In the genomic region with DNA sequence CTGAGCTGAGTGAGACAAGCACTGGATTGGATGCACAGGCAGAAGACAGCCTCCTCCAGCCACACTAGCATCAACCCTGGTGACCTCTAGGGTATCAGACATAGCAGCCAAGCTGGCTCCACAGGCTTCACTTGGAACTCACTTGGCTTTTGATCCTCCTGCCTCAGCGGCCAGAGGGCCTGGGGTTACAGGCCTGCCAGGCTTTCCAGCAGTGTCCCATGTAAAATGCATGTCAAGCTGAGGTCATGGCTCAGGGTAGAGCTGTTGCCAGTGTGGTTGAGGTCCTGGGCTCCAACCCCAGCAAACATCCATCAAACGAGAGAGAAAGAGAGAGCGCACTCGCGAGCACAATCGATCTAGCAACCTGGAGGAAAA, we compare ENCODE assay signal across 8 mouse cellular contexts. TPM values are rescaled to one million over a fixed set of nuclear protein-coding genes. Genes with fewer than 3 reads are reported as not detected.
DNase-seq lines count a peak whose midpoint lies in the region; ATAC-seq and TF ChIP-seq lines count a peak whose summit lies in the region.

No protein-coding gene starts in this region.

- peak overlapping the region; percentile 100; the same call in 1 of the 2 replicates for H3K4me3 ChIP-seq in layer of hippocampus, adult 2 months
- H3K4me3 ChIP-seq in hindbrain, embryonic 13.5 days, result no peak overlapping the region
- H3K4me3 ChIP-seq in midbrain, embryonic 14.5 days (replicated peaks; ENCODE audit: low read depth, low read length), result 0 out of 2 replicates have a peak overlapping the region, but pooled peaks have one; percentile 88

- peaks cover 37% of the 10 kb centered on the region for H3K36me3 ChIP-seq in hindbrain, embryonic 13.5 days
- peaks cover 24% of the 10 kb centered on the region for H3K36me3 ChIP-seq in midbrain, embryonic 14.5 days (ENCODE audit: control insufficient read depth, insufficient read depth, low read length)

- no peaks in the 10 kb centered on the region for H3K9me3 ChIP-seq in hindbrain, embryonic 13.5 days
- no peaks in the 10 kb centered on the region for H3K9me3 ChIP-seq in midbrain, embryonic 14.5 days (ENCODE audit: control insufficient read depth, low read length)

- peaks cover 54% of the 10 kb centered on the region for H3K4me1 ChIP-seq in hindbrain, embryonic 13.5 days (replicated peaks)
- H3K4me1 ChIP-seq in midbrain, embryonic 14.5 days (ENCODE audit: control insufficient read depth, insufficient read depth, low read length), result peaks cover 11% of the 10 kb centered on the region

- no peak for TF ChIP-seq CTCF in layer of hippocampus, adult 2 months (conservative IDR thresholded peaks at IDR 0.05)

- peak overlapping the region; percentile 96; the same call in 1 of the 2 replicates for H3K27ac ChIP-seq in layer of hippocampus, adult 2 months
- H3K27ac ChIP-seq in hindbrain, embryonic 13.5 days, result no peak overlapping the region
- H3K27ac ChIP-seq in midbrain, embryonic 14.5 days (replicated peaks; ENCODE audit: low read depth, low read length), result no peak overlapping the region

- ATAC-seq in hindbrain, embryonic 13.5 days (ENCODE audit: low FRiP score), result no peak
- no peak for ATAC-seq in midbrain, embryonic 14.5 days (ENCODE audit: low FRiP score, low TSS enrichment)

- peak; percentile 10 for DNase-seq in adrenal gland, adult 8-10 months
- no peak for DNase-seq in adrenal gland, adult 18-20 months (ENCODE audit: low spot score in 2 of 2)
- no peak for DNase-seq in layer of hippocampus, adult 2 months (ENCODE audit: low spot score in 2 of 2)
- DNase-seq in layer of hippocampus, adult 8-10 months (ENCODE audit: low spot score in 2 of 2), result no peak
- no peak for DNase-seq in midbrain, embryonic 14.5 days
- no peak for DNase-seq in adrenal gland, postnatal 10 days
- DNase-seq in kidney, adult 9 months, result no peak

- peak overlapping the region; percentile 63; the same call in 1 of the 2 replicates for H3K4me2 ChIP-seq in hindbrain, embryonic 13.5 days
- H3K4me2 ChIP-seq in midbrain, embryonic 14.5 days (ENCODE audit: low read length), result peak overlapping the region; percentile 69

- no peaks in the 10 kb centered on the region for H3K27me3 ChIP-seq in hindbrain, embryonic 13.5 days
- H3K27me3 ChIP-seq in midbrain, embryonic 14.5 days (ENCODE audit: control insufficient read depth, insufficient read depth, low read length), result no peaks in the 10 kb centered on the region

- WGBS in hindbrain, embryonic 13.5 days, result 91% methylated on average over 6 of the region's 6 CpGs
- 93% methylated on average over 6 of the region's 6 CpGs for WGBS in midbrain, embryonic 14.5 days

- H3K9ac ChIP-seq in hindbrain, embryonic 13.5 days, result peak overlapping the region; percentile 93
- peak overlapping the region; percentile 80; the same call in 1 of the 2 replicates for H3K9ac ChIP-seq in midbrain, embryonic 14.5 days (replicated peaks; ENCODE audit: low read length)

RNA-seq across cellular contexts. Expression of a gene that starts 1.7 kb away (rescaled TPM):
- 10 to 100 TPM; 44.3 to 52.5 (median 49.9) TPM for total RNA-seq in adrenal gland, adult 8-10 months (2022)
- 10 to 100 TPM; 38.3 to 39.0 TPM for total RNA-seq in adrenal gland, adult 18-20 months (2021)
- 10 to 100 TPM; 63.0 to 69.7 TPM for total RNA-seq in layer of hippocampus, adult 2 months (2021)
- total RNA-seq in layer of hippocampus, adult 8-10 months (2022), result 10 to 100 TPM; 44.1 to 55.6 (median 52.1) TPM
- polyA plus RNA-seq in hindbrain, embryonic 13.5 days (2015; fragmentation: Nextera tagmentation; extraction: Ambion mirVana), result 116 and 118 TPM in 2 replicates
- polyA plus RNA-seq in midbrain, embryonic 14.5 days (2014; fragmentation: Nextera tagmentation; extraction: Ambion mirVana), result 96.2 and 96.3 TPM in 2 replicates
- 10 to 100 TPM; 49.3 to 50.7 TPM for total RNA-seq in adrenal gland, postnatal 10 days (2021)

RNA-seq across cellular contexts. Expression of a gene that starts 5.5 kb away (rescaled TPM):
- total RNA-seq in adrenal gland, adult 8-10 months (2022), result 1 to 10 TPM; 3.8 to 6.0 (median 4.3) TPM
- total RNA-seq in adrenal gland, adult 18-20 months (2021), result 1 to 10 TPM; 2.1 to 2.3 TPM
- 1 to 10 TPM; 2.7 to 3.3 TPM for total RNA-seq in layer of hippocampus, adult 2 months (2021)
- total RNA-seq in layer of hippocampus, adult 8-10 months (2022), result 1 to 10 TPM; 2.5 to 3.5 (median 2.7) TPM
- 6.1 and 6.9 TPM in 2 replicates for polyA plus RNA-seq in hindbrain, embryonic 13.5 days (2015; fragmentation: Nextera tagmentation; extraction: Ambion mirVana)
- polyA plus RNA-seq in midbrain, embryonic 14.5 days (2014; fragmentation: Nextera tagmentation; extraction: Ambion mirVana), result 3.3 and 4.8 TPM in 2 replicates
- total RNA-seq in adrenal gland, postnatal 10 days (2021), result 10 to 100 TPM in 1 of 2 experiments, 1 to 10 TPM in 1; 8.4 to 10.9 TPM

RNA-seq across cellular contexts. Expression of a gene that starts 29.2 kb away (rescaled TPM):
- 100 to 1,000 TPM; 101 to 119 (median 110) TPM for total RNA-seq in adrenal gland, adult 8-10 months (2022)
- 10 to 100 TPM; 68.1 to 97.5 TPM for total RNA-seq in adrenal gland, adult 18-20 months (2021)
- total RNA-seq in layer of hippocampus, adult 2 months (2021), result 100 to 1,000 TPM; 101 to 103 TPM
- 100 to 1,000 TPM; 102 to 115 (median 106) TPM for total RNA-seq in layer of hippocampus, adult 8-10 months (2022)
- polyA plus RNA-seq in hindbrain, embryonic 13.5 days (2015; fragmentation: Nextera tagmentation; extraction: Ambion mirVana), result 159 and 163 TPM in 2 replicates
- polyA plus RNA-seq in midbrain, embryonic 14.5 days (2014; fragmentation: Nextera tagmentation; extraction: Ambion mirVana), result 164 and 169 TPM in 2 replicates
- 10 to 100 TPM; 77.0 to 91.2 TPM for total RNA-seq in adrenal gland, postnatal 10 days (2021)

RNA-seq across cellular contexts. Expression of a gene that starts 29.3 kb away (rescaled TPM):
- total RNA-seq in adrenal gland, adult 8-10 months (2022), result 1 to 10 TPM; 4.8 to 9.3 (median 6.8) TPM
- 1 to 10 TPM; 5.1 to 5.4 TPM for total RNA-seq in adrenal gland, adult 18-20 months (2021)
- total RNA-seq in layer of hippocampus, adult 2 months (2021), result 1 to 10 TPM; 2.2 to 2.8 TPM
- 1 to 10 TPM; 1.8 to 2.8 (median 2.2) TPM for total RNA-seq in layer of hippocampus, adult 8-10 months (2022)
- polyA plus RNA-seq in hindbrain, embryonic 13.5 days (2015; fragmentation: Nextera tagmentation; extraction: Ambion mirVana), result 5.7 and 5.8 TPM in 2 replicates
- 5.1 and 5.5 TPM in 2 replicates for polyA plus RNA-seq in midbrain, embryonic 14.5 days (2014; fragmentation: Nextera tagmentation; extraction: Ambion mirVana)
- 10 to 100 TPM; 15.2 to 17.2 TPM for total RNA-seq in adrenal gland, postnatal 10 days (2021)

RNA-seq across cellular contexts. Expression of a gene that starts 40.1 kb away (rescaled TPM):
- total RNA-seq in adrenal gland, adult 8-10 months (2022), result 10 to 100 TPM; 67.6 to 93.5 (median 82.6) TPM
- 10 to 100 TPM; 63.6 to 77.6 TPM for total RNA-seq in adrenal gland, adult 18-20 months (2021)
- total RNA-seq in layer of hippocampus, adult 2 months (2021), result 10 to 100 TPM; 82.9 to 89.3 TPM
- 10 to 100 TPM; 76.5 to 96.6 (median 88.0) TPM for total RNA-seq in layer of hippocampus, adult 8-10 months (2022)
- polyA plus RNA-seq in hindbrain, embryonic 13.5 days (2015; fragmentation: Nextera tagmentation; extraction: Ambion mirVana), result 77.2 and 86.0 TPM in 2 replicates
- polyA plus RNA-seq in midbrain, embryonic 14.5 days (2014; fragmentation: Nextera tagmentation; extraction: Ambion mirVana), result 74.9 and 79.5 TPM in 2 replicates
- 10 to 100 TPM; 77.5 to 78.9 TPM for total RNA-seq in adrenal gland, postnatal 10 days (2021)
